Mouse (Mus musculus): ENCODE measurements around the gene Gm3435. TPM values are rescaled to one million over a fixed set of nuclear protein-coding genes. Genes with fewer than 3 reads are reported as not detected.

The Gm3435 gene
- polyA plus RNA-seq, 1 experiment from 2014 or later, result 6.7 TPM

- ATAC-seq (no peak), DNase-seq (ENCODE audit: low spot score) (no peak)
- H3K4me2 ChIP-seq (ENCODE audit: low read length), result no peak overlapping the region
- no peak overlapping the region for H3K27ac ChIP-seq (ENCODE audit: low read depth, low read length)
- no peaks in the 10 kb centered on the region for H3K4me1 ChIP-seq (ENCODE audit: control insufficient read depth, insufficient read depth, low read length)
- H3K4me3 ChIP-seq (ENCODE audit: low read depth, low read length), result no peak overlapping the region
- H3K9me3 ChIP-seq (replicated peaks; ENCODE audit: control insufficient read depth, low read length), result no peaks in the 10 kb centered on the region
- H3K36me3 ChIP-seq (ENCODE audit: control insufficient read depth, insufficient read depth, low read length), result peaks cover 51% of the 10 kb centered on the region
- no peaks in the 10 kb centered on the region for H3K27me3 ChIP-seq (replicated peaks; ENCODE audit: control insufficient read depth, insufficient read depth, low read length)
- 92% methylated on average over 5 of the region's 5 CpGs for WGBS
- no peak overlapping the region for H3K9ac ChIP-seq (ENCODE audit: low read length)
These were observed 48.2 kb downstream of the Gm3435 start for GRCm38 (mm10) chr17:15058161-15058591.

DNA sequence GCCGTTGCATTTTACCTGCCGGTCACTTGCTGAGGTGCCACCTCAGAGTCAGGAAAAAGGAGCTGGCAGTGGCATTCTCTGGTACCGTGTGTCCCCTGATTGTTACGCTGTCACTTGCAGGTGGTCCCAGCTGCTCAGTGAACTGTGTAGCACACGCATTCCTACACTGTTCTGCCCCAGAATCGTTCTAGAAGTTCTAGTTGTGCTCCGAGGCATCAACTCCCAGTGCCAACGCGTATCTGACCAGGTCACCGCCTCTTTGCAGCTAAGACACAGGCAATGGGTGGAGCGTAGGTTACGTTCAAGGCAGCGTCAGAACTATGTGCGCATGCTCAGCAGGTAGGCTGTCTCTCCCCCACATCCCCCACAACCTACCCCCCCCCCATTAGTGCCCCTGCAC is 49.7 kb downstream of the Gm3435 start:
- peaks cover 61% of the 10 kb centered on the region for H3K36me3 ChIP-seq (ENCODE audit: control insufficient read depth, insufficient read depth, low read length)
- no peaks in the 10 kb centered on the region for H3K27me3 ChIP-seq (replicated peaks; ENCODE audit: control insufficient read depth, insufficient read depth, low read length)
- H3K27ac ChIP-seq (ENCODE audit: low read depth, low read length), result no peak overlapping the region
- H3K9me3 ChIP-seq (replicated peaks; ENCODE audit: control insufficient read depth, low read length), result no peaks in the 10 kb centered on the region
- H3K4me1 ChIP-seq (ENCODE audit: control insufficient read depth, insufficient read depth, low read length), result no peaks in the 10 kb centered on the region
- no peak overlapping the region for H3K4me3 ChIP-seq (ENCODE audit: low read depth, low read length)
- WGBS, result 93% methylated on average over 14 of the region's 14 CpGs
- ATAC-seq (no peak), DNase-seq (ENCODE audit: low spot score) (no peak)
- H3K9ac ChIP-seq (ENCODE audit: low read length), result no peak overlapping the region
- H3K4me2 ChIP-seq (ENCODE audit: low read length), result no peak overlapping the region

GRCm38 (mm10) chr17:15060356-15060755 is 50.4 kb downstream of the Gm3435 start:
- WGBS, result 93% methylated on average over 6 of the region's 6 CpGs
- Histone ChIP-seq H3K4me2 (ENCODE audit: low read length) (no peak overlapping the region), H3K4me3 (ENCODE audit: low read depth, low read length) (no peak overlapping the region), H3K4me1 (ENCODE audit: control insufficient read depth, insufficient read depth, low read length) (no peaks in the 10 kb centered on the region), H3K36me3 (ENCODE audit: control insufficient read depth, insufficient read depth, low read length) (peaks cover 62% of the 10 kb centered on the region), H3K27me3 (replicated peaks; ENCODE audit: control insufficient read depth, insufficient read depth, low read length) (no peaks in the 10 kb centered on the region), H3K9me3 (replicated peaks; ENCODE audit: control insufficient read depth, low read length) (no peaks in the 10 kb centered on the region), H3K9ac (ENCODE audit: low read length) (no peak overlapping the region), H3K27ac (ENCODE audit: low read depth, low read length) (no peak overlapping the region)
- DNase-seq (ENCODE audit: low spot score), result no peak
- no peak for ATAC-seq

- Histone ChIP-seq H3K27me3 (replicated peaks; ENCODE audit: control insufficient read depth, insufficient read depth, low read length) (no peaks in the 10 kb centered on the region), H3K4me1 (ENCODE audit: control insufficient read depth, insufficient read depth, low read length) (peaks cover 10% of the 10 kb centered on the region), H3K27ac (ENCODE audit: low read depth, low read length) (peak overlapping the region; percentile 55; the same call in 1 of the 2 replicates), H3K36me3 (ENCODE audit: control insufficient read depth, insufficient read depth, low read length) (peaks cover 30% of the 10 kb centered on the region), H3K4me3 (ENCODE audit: low read depth, low read length) (peak overlapping the region; percentile 19; the same call in 1 of the 2 replicates), H3K4me2 (ENCODE audit: low read length) (peak overlapping the region; percentile 38), H3K9me3 (replicated peaks; ENCODE audit: control insufficient read depth, low read length) (no peaks in the 10 kb centered on the region), H3K9ac (ENCODE audit: low read length) (peak overlapping the region; percentile 43; the same call in 1 of the 2 replicates)
- peak; percentile 76 for ATAC-seq
- peak; percentile 89 for DNase-seq (ENCODE audit: low spot score)
- 42% methylated on average over 13 of the region's 13 CpGs for WGBS
These were observed 55.5 kb downstream of the Gm3435 start for GRCm38 (mm10) chr17:15065391-15066024.

GRCm38 (mm10) chr17:15066066-15066465 is 56.1 kb downstream of the Gm3435 start:
- DNase-seq (ENCODE audit: low spot score), result peak; percentile 63
- peak overlapping the region; percentile 38 for H3K4me2 ChIP-seq (ENCODE audit: low read length)
- H3K36me3 ChIP-seq (ENCODE audit: control insufficient read depth, insufficient read depth, low read length), result peaks cover 25% of the 10 kb centered on the region
- H3K4me1 ChIP-seq (ENCODE audit: control insufficient read depth, insufficient read depth, low read length), result peaks cover 10% of the 10 kb centered on the region
- H3K4me3 ChIP-seq (ENCODE audit: low read depth, low read length), result peak overlapping the region; percentile 19; the same call in 1 of the 2 replicates
- H3K27ac ChIP-seq (ENCODE audit: low read depth, low read length), result peak overlapping the region; percentile 55; the same call in 1 of the 2 replicates
- H3K9me3 ChIP-seq (replicated peaks; ENCODE audit: control insufficient read depth, low read length), result no peaks in the 10 kb centered on the region
- ATAC-seq, result peak; percentile 72
- WGBS, result 15% methylated on average over 6 of the region's 6 CpGs
- no peaks in the 10 kb centered on the region for H3K27me3 ChIP-seq (replicated peaks; ENCODE audit: control insufficient read depth, insufficient read depth, low read length)
- peak overlapping the region; percentile 43; the same call in 1 of the 2 replicates for H3K9ac ChIP-seq (ENCODE audit: low read length)

- Histone ChIP-seq H3K4me3 (ENCODE audit: low read depth, low read length) (no peak overlapping the region), H3K36me3 (ENCODE audit: control insufficient read depth, insufficient read depth, low read length) (peaks cover 16% of the 10 kb centered on the region), H3K27ac (ENCODE audit: low read depth, low read length) (0 out of 2 replicates have a peak overlapping the region, but pooled peaks have one; percentile 5), H3K4me2 (ENCODE audit: low read length) (no peak overlapping the region), H3K9ac (ENCODE audit: low read length) (0 out of 2 replicates have a peak overlapping the region, but pooled peaks have one; percentile 8), H3K4me1 (ENCODE audit: control insufficient read depth, insufficient read depth, low read length) (peaks cover 10% of the 10 kb centered on the region), H3K27me3 (replicated peaks; ENCODE audit: control insufficient read depth, insufficient read depth, low read length) (no peaks in the 10 kb centered on the region), H3K9me3 (replicated peaks; ENCODE audit: control insufficient read depth, low read length) (no peaks in the 10 kb centered on the region)
- no peak for DNase-seq (ENCODE audit: low spot score)
- no peak for ATAC-seq
- WGBS, result 47% methylated on average over 1 of the region's 1 CpGs
These were observed 56.9 kb downstream of the Gm3435 start for GRCm38 (mm10) chr17:15066911-15067310.

GRCm38 (mm10) chr17:15068040-15068792 is 58.2 kb downstream of the Gm3435 start:
- DNase-seq (ENCODE audit: low spot score) (no peak), ATAC-seq (no peak)
- Histone ChIP-seq H3K4me2 (ENCODE audit: low read length) (no peak overlapping the region), H3K27ac (ENCODE audit: low read depth, low read length) (no peak overlapping the region), H3K4me3 (ENCODE audit: low read depth, low read length) (no peak overlapping the region), H3K9me3 (replicated peaks; ENCODE audit: control insufficient read depth, low read length) (no peaks in the 10 kb centered on the region), H3K27me3 (replicated peaks; ENCODE audit: control insufficient read depth, insufficient read depth, low read length) (no peaks in the 10 kb centered on the region), H3K9ac (ENCODE audit: low read length) (no peak overlapping the region), H3K4me1 (ENCODE audit: control insufficient read depth, insufficient read depth, low read length) (peaks cover 10% of the 10 kb centered on the region), H3K36me3 (ENCODE audit: control insufficient read depth, insufficient read depth, low read length) (peaks cover 11% of the 10 kb centered on the region)
- WGBS, result 76% methylated on average over 8 of the region's 8 CpGs

GRCm38 (mm10) chr17:15069124-15069523 is 59.1 kb downstream of the Gm3435 start:
- Histone ChIP-seq H3K27ac (ENCODE audit: low read depth, low read length) (no peak overlapping the region), H3K4me2 (ENCODE audit: low read length) (no peak overlapping the region), H3K9ac (ENCODE audit: low read length) (no peak overlapping the region), H3K36me3 (ENCODE audit: control insufficient read depth, insufficient read depth, low read length) (peaks cover 3% of the 10 kb centered on the region; the same call in 1 of the 2 replicates), H3K9me3 (replicated peaks; ENCODE audit: control insufficient read depth, low read length) (no peaks in the 10 kb centered on the region), H3K27me3 (replicated peaks; ENCODE audit: control insufficient read depth, insufficient read depth, low read length) (no peaks in the 10 kb centered on the region), H3K4me3 (ENCODE audit: low read depth, low read length) (no peak overlapping the region), H3K4me1 (ENCODE audit: control insufficient read depth, insufficient read depth, low read length) (peaks cover 10% of the 10 kb centered on the region)
- no peak for DNase-seq (ENCODE audit: low spot score)
- no peak for ATAC-seq
- 80% methylated on average over 2 of the region's 2 CpGs for WGBS

All from forebrain, embryonic 14.5 days (tissue).